Mouse (Mus musculus) testis, adult 2 months (tissue): Measurements from ENCODE around the gene Ubac2. TPM values are rescaled to one million over a fixed set of nuclear protein-coding genes. Genes with fewer than 3 reads are reported as not detected.

Source experiments
- H3K27ac ChIP-seq: fragments of 200-500 bp; 2 replicates; pipeline ENCODE4 v1.5.1; 2012; ENCODE audit warnings: low read depth, low read length; ENCODE audit not compliant: control insufficient read depth, insufficient read depth
- H3K27me3 ChIP-seq: fragments of 200-500 bp; 2 replicates; pipeline ENCODE4 v1.6.1; 2012; ENCODE audit warnings: mild to moderate bottlenecking, low read length, moderate library complexity; ENCODE audit not compliant: control insufficient read depth, insufficient read depth
- H3K36me3 ChIP-seq: fragments of 200-500 bp; 2 replicates; pipeline ENCODE4 v1.6.1; 2012; ENCODE audit warnings: mild to moderate bottlenecking, low read length; ENCODE audit not compliant: control insufficient read depth, insufficient read depth
- H3K4me1 ChIP-seq: fragments of 200-500 bp; 2 replicates; pipeline ENCODE4 v1.6.1; 2012; ENCODE audit warnings: low read length; ENCODE audit not compliant: control insufficient read depth, insufficient read depth
- H3K4me3 ChIP-seq: fragments of 200-500 bp; 2 replicates; pipeline ENCODE4 v1.5.1; 2012; ENCODE audit warnings: low read depth, mild to moderate bottlenecking, low read length, moderate library complexity, mixed read lengths; ENCODE audit not compliant: control insufficient read depth
- CTCF ChIP-seq: fragments of 200-500 bp; IDR thresholded peaks from 2 replicates; pipeline ENCODE4 v1.5.1; 2012; ENCODE audit warnings: low read depth, mild to moderate bottlenecking, inconsistent platforms, low read length, moderate library complexity; ENCODE audit not compliant: control insufficient read depth, insufficient read depth, insufficient replicate concordance
- POLR2A ChIP-seq: fragments of 200-500 bp; IDR thresholded peaks from 2 replicates; pipeline ENCODE4 v1.6.1; 2012; ENCODE audit warnings: low read depth, mild to moderate bottlenecking, inconsistent platforms, low read length, moderate library complexity; ENCODE audit not compliant: control insufficient read depth
- polyA plus RNA-seq: library from polyadenylated mRNA; depleted of rRNA; stranded (reverse); fragments of >200 nt; gene quantifications from 2 replicates; pipeline ENCODE4 v1.2.3, GENCODE M21; 2012

Ubac2 gene
- polyA plus RNA-seq, 1 experiment: 107 TPM

DNA sequence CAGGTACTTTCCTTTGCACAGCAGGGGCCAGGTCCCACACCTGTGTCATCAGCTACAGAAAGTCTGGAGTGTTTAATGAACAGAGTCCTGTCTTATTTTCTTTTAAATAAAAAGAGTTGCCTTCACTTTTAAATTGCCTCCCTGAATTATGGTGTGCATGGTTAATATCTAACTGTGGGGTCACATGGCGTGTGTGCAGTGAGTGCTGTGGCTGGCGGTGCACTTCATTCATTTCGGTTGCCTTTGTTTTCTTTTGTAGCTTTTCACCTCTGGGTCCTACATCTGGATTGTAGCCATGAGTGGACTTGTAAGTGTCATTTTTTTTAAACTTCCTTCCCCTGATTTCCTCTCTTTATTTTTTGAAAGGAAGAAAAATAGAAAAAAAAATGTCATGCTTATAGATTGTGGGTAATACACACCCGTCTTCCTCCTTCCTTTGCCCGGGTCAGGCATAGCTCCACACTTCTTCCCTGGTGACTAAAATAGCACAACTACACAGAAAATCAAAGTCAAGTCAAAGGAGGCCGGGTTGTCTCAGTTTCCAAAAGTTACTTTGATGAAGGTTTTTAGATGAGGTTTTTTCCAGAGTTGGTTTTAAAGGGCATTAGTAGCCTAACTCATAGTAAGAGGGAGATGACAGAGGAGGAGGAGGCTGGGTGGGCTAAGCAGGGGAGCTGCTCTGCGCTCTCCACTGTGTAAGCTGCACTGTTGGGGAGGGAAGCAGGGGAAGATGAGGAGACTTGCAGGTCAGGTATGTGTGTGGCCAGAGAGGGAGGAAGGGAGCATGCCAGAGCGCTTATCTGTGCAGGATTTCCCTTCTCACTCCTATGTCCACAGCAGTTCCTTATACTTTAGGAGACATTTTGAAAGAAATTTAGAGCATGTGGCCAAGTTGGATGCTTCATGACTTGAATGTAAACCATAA, 104.9 kb downstream of the Ubac2 start:
- Histone ChIP-seq H3K27ac (no peak overlapping the region), H3K36me3 (no peaks in the 10 kb centered on the region), H3K27me3 (no peaks in the 10 kb centered on the region), H3K4me3 (no peak overlapping the region), H3K4me1 (no peaks in the 10 kb centered on the region)
- TF ChIP-seq CTCF (no peak), POLR2A (no peak)

- Histone ChIP-seq H3K36me3 (no peaks in the 10 kb centered on the region), H3K27ac (no peak overlapping the region), H3K4me1 (no peaks in the 10 kb centered on the region), H3K27me3 (no peaks in the 10 kb centered on the region), H3K4me3 (no peak overlapping the region)
- TF ChIP-seq CTCF: no peak
- TF ChIP-seq POLR2A: no peak
These were observed 107.1 kb downstream of the Ubac2 start for GRCm38 (mm10) chr14:121985477-121985876.

- Histone ChIP-seq H3K4me1 (no peaks in the 10 kb centered on the region), H3K27ac (no peak overlapping the region)
- TF ChIP-seq POLR2A (no peak), CTCF (no peak)
These were observed 107.6 kb downstream of the Ubac2 start for GRCm38 (mm10) chr14:121986028-121986427.

GRCm38 (mm10) chr14:121987287-121987686, 108.9 kb downstream of the Ubac2 start:
- TF ChIP-seq POLR2A: no peak
- no peak for TF ChIP-seq CTCF
- Histone ChIP-seq H3K27ac (no peak overlapping the region), H3K36me3 (no peaks in the 10 kb centered on the region), H3K4me3 (no peak overlapping the region), H3K4me1 (no peaks in the 10 kb centered on the region), H3K27me3 (no peaks in the 10 kb centered on the region)

More at GRCm38 (mm10) chr14:121986028-121986427, 107.6 kb downstream of the Ubac2 start:
- no peaks in the 10 kb centered on the region for H3K27me3 ChIP-seq
- no peak overlapping the region for H3K4me3 ChIP-seq
- no peaks in the 10 kb centered on the region for H3K36me3 ChIP-seq

DNA sequence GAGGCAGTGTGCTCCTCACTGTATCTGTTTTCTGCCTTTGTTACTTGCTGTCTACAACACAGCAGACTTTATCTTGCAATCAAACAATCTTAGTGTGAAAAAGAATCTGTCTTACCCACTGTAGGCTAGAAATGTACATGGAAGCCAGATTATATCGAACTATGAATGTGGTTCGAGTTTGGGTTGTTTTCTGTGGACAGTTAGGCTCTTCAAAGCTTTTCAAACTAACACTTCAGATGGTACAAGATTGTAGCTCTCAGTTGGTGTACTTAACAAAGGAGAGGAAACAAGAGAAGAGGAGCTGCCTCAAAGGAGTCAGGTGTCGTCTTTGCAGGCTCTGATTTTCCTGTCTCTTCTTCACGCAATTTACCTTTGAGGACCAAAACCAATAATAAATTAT, 109.3 kb downstream of the Ubac2 start:
- Histone ChIP-seq H3K27me3 (no peaks in the 10 kb centered on the region), H3K4me1 (no peaks in the 10 kb centered on the region), H3K36me3 (no peaks in the 10 kb centered on the region), H3K27ac (no peak overlapping the region), H3K4me3 (no peak overlapping the region)
- TF ChIP-seq CTCF (no peak), POLR2A (no peak)

- no peaks in the 10 kb centered on the region for H3K4me1 ChIP-seq
- no peak overlapping the region for H3K27ac ChIP-seq
- no peak overlapping the region for H3K4me3 ChIP-seq
- H3K36me3 ChIP-seq: no peaks in the 10 kb centered on the region
- no peak for TF ChIP-seq CTCF
- no peak for TF ChIP-seq POLR2A
- no peaks in the 10 kb centered on the region for H3K27me3 ChIP-seq
These were observed 110.9 kb downstream of the Ubac2 start for GRCm38 (mm10) chr14:121989331-121989730.

- TF ChIP-seq CTCF: no peak
- no peak for TF ChIP-seq POLR2A
- H3K27me3 ChIP-seq: no peaks in the 10 kb centered on the region
These were observed 111.4 kb downstream of the Ubac2 start for GRCm38 (mm10) chr14:121989869-121990268.

More at GRCm38 (mm10) chr14:121989869-121990268, 111.4 kb downstream of the Ubac2 start:
- H3K27ac ChIP-seq: no peak overlapping the region
- H3K4me3 ChIP-seq: no peak overlapping the region
- no peaks in the 10 kb centered on the region for H3K4me1 ChIP-seq
- no peaks in the 10 kb centered on the region for H3K36me3 ChIP-seq
